Mouse (Mus musculus): ENCODE measurements around the gene Nxph1. TPM values are rescaled to one million over a fixed set of nuclear protein-coding genes. Genes with fewer than 3 reads are reported as not detected.

The Nxph1 gene
- not detected in 2 replicates for polyA plus RNA-seq (2011; ENCODE audit: insufficient read depth, insufficient read length, low replicate concordance, missing spikeins)

- H3K27ac ChIP-seq (ENCODE audit: control insufficient read depth, insufficient read depth, low read depth, low read length, poor library complexity): no peak within 1 kb of the TSS
- TF ChIP-seq POLR2A (IDR thresholded peaks at IDR 0.05; ENCODE audit: borderline replicate concordance, control insufficient read depth, low read depth, low read length) (no peak), CTCF (IDR thresholded peaks at IDR 0.05; ENCODE audit: control insufficient read depth, insufficient read depth, low read length) (no peak)
- H3K4me1 ChIP-seq (ENCODE audit: control insufficient read depth, insufficient read depth, low read length): no peaks in the 10 kb centered on the region
- H3K4me3 ChIP-seq (replicated peaks; ENCODE audit: control insufficient read depth, low read depth, low read length): no peak within 1 kb of the TSS
- WGBS: 3% methylated on average over 16 of the region's 16 CpGs
Measured at GRCm38 (mm10) chr6:8948131-8948470, at the start of gene Nxph1. Gene Nxph1 (plus strand): TSS chr6:8948431.

GRCm38 (mm10) chr6:8900021-8900728 is 48.1 kb upstream of the Nxph1 start:
- TF ChIP-seq CTCF (IDR thresholded peaks at IDR 0.05; ENCODE audit: control insufficient read depth, insufficient read depth, low read length) (no peak), POLR2A (IDR thresholded peaks at IDR 0.05; ENCODE audit: borderline replicate concordance, control insufficient read depth, low read depth, low read length) (no peak)
- H3K4me3 ChIP-seq (replicated peaks; ENCODE audit: control insufficient read depth, low read depth, low read length): no peak overlapping the region
- WGBS: 79% methylated on average over 7 of the region's 7 CpGs
- no peaks in the 10 kb centered on the region; the same call in 1 of the 2 replicates for H3K4me1 ChIP-seq (ENCODE audit: control insufficient read depth, insufficient read depth, low read length)
- no peak overlapping the region for H3K27ac ChIP-seq (ENCODE audit: control insufficient read depth, insufficient read depth, low read depth, low read length, poor library complexity)

GRCm38 (mm10) chr6:8900729-8901122 is 47.5 kb upstream of the Nxph1 start:
- no peak overlapping the region for H3K27ac ChIP-seq (ENCODE audit: control insufficient read depth, insufficient read depth, low read depth, low read length, poor library complexity)
- no peak for TF ChIP-seq CTCF (IDR thresholded peaks at IDR 0.05; ENCODE audit: control insufficient read depth, insufficient read depth, low read length)
- TF ChIP-seq POLR2A (IDR thresholded peaks at IDR 0.05; ENCODE audit: borderline replicate concordance, control insufficient read depth, low read depth, low read length): no peak
- 72% methylated on average over 2 of the region's 2 CpGs for WGBS
- H3K4me1 ChIP-seq (ENCODE audit: control insufficient read depth, insufficient read depth, low read length): no peaks in the 10 kb centered on the region; the same call in 1 of the 2 replicates
- no peak overlapping the region for H3K4me3 ChIP-seq (replicated peaks; ENCODE audit: control insufficient read depth, low read depth, low read length)

- WGBS: 80% methylated on average over 3 of the region's 3 CpGs
- H3K4me3 ChIP-seq (replicated peaks; ENCODE audit: control insufficient read depth, low read depth, low read length): no peak overlapping the region
- no peak overlapping the region for H3K27ac ChIP-seq (ENCODE audit: control insufficient read depth, insufficient read depth, low read depth, low read length, poor library complexity)
- TF ChIP-seq CTCF (IDR thresholded peaks at IDR 0.05; ENCODE audit: control insufficient read depth, insufficient read depth, low read length) (no peak), POLR2A (IDR thresholded peaks at IDR 0.05; ENCODE audit: borderline replicate concordance, control insufficient read depth, low read depth, low read length) (no peak)
- H3K4me1 ChIP-seq (ENCODE audit: control insufficient read depth, insufficient read depth, low read length): no peaks in the 10 kb centered on the region
Measured at GRCm38 (mm10) chr6:8907917-8908316, 40.3 kb upstream of the Nxph1 start.

- TF ChIP-seq POLR2A (IDR thresholded peaks at IDR 0.05; ENCODE audit: borderline replicate concordance, control insufficient read depth, low read depth, low read length) (no peak), CTCF (IDR thresholded peaks at IDR 0.05; ENCODE audit: control insufficient read depth, insufficient read depth, low read length) (no peak)
- no peak overlapping the region for H3K27ac ChIP-seq (ENCODE audit: control insufficient read depth, insufficient read depth, low read depth, low read length, poor library complexity)
- no peak overlapping the region for H3K4me3 ChIP-seq (replicated peaks; ENCODE audit: control insufficient read depth, low read depth, low read length)
- no peaks in the 10 kb centered on the region for H3K4me1 ChIP-seq (ENCODE audit: control insufficient read depth, insufficient read depth, low read length)
Measured at GRCm38 (mm10) chr6:8913404-8913803, 34.8 kb upstream of the Nxph1 start.

GRCm38 (mm10) chr6:8914682-8915081 is 33.5 kb upstream of the Nxph1 start:
- no peak overlapping the region for H3K27ac ChIP-seq (ENCODE audit: control insufficient read depth, insufficient read depth, low read depth, low read length, poor library complexity)
- 70% methylated on average over 3 of the region's 3 CpGs for WGBS
- H3K4me3 ChIP-seq (replicated peaks; ENCODE audit: control insufficient read depth, low read depth, low read length): no peak overlapping the region
- TF ChIP-seq CTCF (IDR thresholded peaks at IDR 0.05; ENCODE audit: control insufficient read depth, insufficient read depth, low read length) (no peak), POLR2A (IDR thresholded peaks at IDR 0.05; ENCODE audit: borderline replicate concordance, control insufficient read depth, low read depth, low read length) (no peak)
- no peaks in the 10 kb centered on the region for H3K4me1 ChIP-seq (ENCODE audit: control insufficient read depth, insufficient read depth, low read length)

GRCm38 (mm10) chr6:8924481-8924880 is 23.8 kb upstream of the Nxph1 start:
- H3K4me1 ChIP-seq (ENCODE audit: control insufficient read depth, insufficient read depth, low read length): no peaks in the 10 kb centered on the region
- no peak overlapping the region for H3K4me3 ChIP-seq (replicated peaks; ENCODE audit: control insufficient read depth, low read depth, low read length)
- WGBS: 72% methylated on average over 6 of the region's 6 CpGs
- no peak for TF ChIP-seq CTCF (IDR thresholded peaks at IDR 0.05; ENCODE audit: control insufficient read depth, insufficient read depth, low read length)
- TF ChIP-seq POLR2A (IDR thresholded peaks at IDR 0.05; ENCODE audit: borderline replicate concordance, control insufficient read depth, low read depth, low read length): no peak
- no peak overlapping the region for H3K27ac ChIP-seq (ENCODE audit: control insufficient read depth, insufficient read depth, low read depth, low read length, poor library complexity)

GRCm38 (mm10) chr6:8935241-8935640 is 13.0 kb upstream of the Nxph1 start:
- no peaks in the 10 kb centered on the region for H3K4me1 ChIP-seq (ENCODE audit: control insufficient read depth, insufficient read depth, low read length)
- TF ChIP-seq POLR2A (IDR thresholded peaks at IDR 0.05; ENCODE audit: borderline replicate concordance, control insufficient read depth, low read depth, low read length): no peak
- TF ChIP-seq CTCF (IDR thresholded peaks at IDR 0.05; ENCODE audit: control insufficient read depth, insufficient read depth, low read length): no peak
- H3K4me3 ChIP-seq (replicated peaks; ENCODE audit: control insufficient read depth, low read depth, low read length): no peak overlapping the region
- 55% methylated on average over 5 of the region's 5 CpGs for WGBS
- no peak overlapping the region for H3K27ac ChIP-seq (ENCODE audit: control insufficient read depth, insufficient read depth, low read depth, low read length, poor library complexity)

- Histone ChIP-seq H3K4me3 (replicated peaks; ENCODE audit: control insufficient read depth, low read depth, low read length) (no peak overlapping the region), H3K27ac (ENCODE audit: control insufficient read depth, insufficient read depth, low read depth, low read length, poor library complexity) (no peak overlapping the region), H3K4me1 (ENCODE audit: control insufficient read depth, insufficient read depth, low read length) (no peaks in the 10 kb centered on the region)
- 21% methylated on average over 5 of the region's 5 CpGs for WGBS
- no peak for TF ChIP-seq CTCF (IDR thresholded peaks at IDR 0.05; ENCODE audit: control insufficient read depth, insufficient read depth, low read length)
- no peak for TF ChIP-seq POLR2A (IDR thresholded peaks at IDR 0.05; ENCODE audit: borderline replicate concordance, control insufficient read depth, low read depth, low read length)
Measured at GRCm38 (mm10) chr6:8935705-8936104, 12.5 kb upstream of the Nxph1 start.
